In the genomic region with DNA sequence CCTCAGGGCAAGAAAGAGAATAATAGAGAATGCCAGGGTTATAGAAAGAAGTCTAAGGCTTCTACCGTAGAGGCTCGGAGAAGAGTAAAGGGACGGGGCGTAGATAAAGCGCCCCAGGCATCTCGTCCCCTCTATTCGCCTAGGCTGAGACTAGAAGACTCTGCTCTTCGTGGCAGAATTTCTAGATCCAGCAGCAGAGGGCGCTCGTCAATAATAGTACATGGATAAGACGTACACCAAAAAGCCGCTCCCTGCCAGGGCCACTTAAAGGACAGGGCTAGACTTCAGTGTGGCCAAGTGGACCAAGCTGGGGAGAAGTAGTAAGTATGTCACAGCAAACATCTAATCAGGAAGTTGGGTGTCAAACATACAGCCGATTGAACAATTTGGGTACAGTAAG, we compare ENCODE assay signal across 8 mouse cellular contexts. TPM values are rescaled to one million over a fixed set of nuclear protein-coding genes. Genes with fewer than 3 reads are reported as not detected.
DNase-seq lines count a peak whose midpoint lies in the region; ATAC-seq and TF ChIP-seq lines count a peak whose summit lies in the region.

No protein-coding gene starts in this region.

- TF ChIP-seq CTCF in E14TG2a.4 (conservative IDR thresholded peaks at IDR 0.05; ENCODE audit: low read length) = peak; percentile 61

- H3K36me3 ChIP-seq in E14TG2a.4 (ENCODE audit: insufficient read depth, low read length) = peaks cover 25% of the 10 kb centered on the region
- H3K36me3 ChIP-seq in forebrain, embryonic 10.5 days (replicated peaks) = peaks cover 29% of the 10 kb centered on the region
- peaks cover 54% of the 10 kb centered on the region for H3K36me3 ChIP-seq in heart, embryonic 15.5 days
- H3K36me3 ChIP-seq in liver, embryonic 15.5 days (replicated peaks) = peaks cover 24% of the 10 kb centered on the region
- H3K36me3 ChIP-seq in neural tube, embryonic 13.5 days = peaks cover 24% of the 10 kb centered on the region

- peak overlapping the region; percentile 78 for H3K4me3 ChIP-seq in E14TG2a.4 (replicated peaks; ENCODE audit: low read length)
- H3K4me3 ChIP-seq in forebrain, embryonic 10.5 days = peak overlapping the region; percentile 56
- peak overlapping the region; percentile 67 for H3K4me3 ChIP-seq in heart, embryonic 15.5 days
- peak overlapping the region; percentile 54 for H3K4me3 ChIP-seq in liver, embryonic 15.5 days (replicated peaks)
- H3K4me3 ChIP-seq in neural tube, embryonic 13.5 days = peak overlapping the region; percentile 46

- H3K4me2 ChIP-seq in heart, embryonic 15.5 days = peak overlapping the region; percentile 77
- peak overlapping the region; percentile 80 for H3K4me2 ChIP-seq in liver, embryonic 15.5 days
- peak overlapping the region; percentile 68 for H3K4me2 ChIP-seq in neural tube, embryonic 13.5 days

- WGBS in forebrain, embryonic 10.5 days = 2% methylated on average over 13 of the region's 13 CpGs
- 2% methylated on average over 13 of the region's 13 CpGs for WGBS in heart, embryonic 15.5 days
- 2% methylated on average over 13 of the region's 13 CpGs for WGBS in liver, embryonic 15.5 days (ENCODE audit: insufficient replicate concordance)
- 2% methylated on average over 13 of the region's 13 CpGs for WGBS in neural tube, embryonic 13.5 days

- peak; percentile 67 for ATAC-seq in heart, embryonic 15.5 days (replicated peaks; ENCODE audit: insufficient number of reproducible peaks, insufficient read depth, low FRiP score, low read depth)
- peak; percentile 81 for ATAC-seq in liver, embryonic 15.5 days (ENCODE audit: insufficient read depth)
- peak; percentile 80 for ATAC-seq in neural tube, embryonic 13.5 days (ENCODE audit: low read depth)

- DNase-seq in c-Kit-positive CD71-negative TER-119-negative erythroid progenitor cells, embryonic 14.5 days (ENCODE audit: low read depth) = peak; percentile 70
- DNase-seq in forebrain, embryonic 10.5 days (ENCODE audit: extremely low spot score, low spot score) = peak; percentile 81
- peak; percentile 90 for DNase-seq in kidney, postnatal 14 days
- DNase-seq in telencephalon, adult 2 months (ENCODE audit: low read depth, low spot score) = peak; percentile 77

- H3K27ac ChIP-seq in forebrain, embryonic 10.5 days = peak overlapping the region; percentile 83
- peak overlapping the region; percentile 97 for H3K27ac ChIP-seq in heart, embryonic 15.5 days
- peak overlapping the region; percentile 60 for H3K27ac ChIP-seq in liver, embryonic 15.5 days (replicated peaks)
- peak overlapping the region; percentile 83 for H3K27ac ChIP-seq in neural tube, embryonic 13.5 days (replicated peaks)

- H3K4me1 ChIP-seq in E14TG2a.4 (replicated peaks; ENCODE audit: low read depth, low read length) = peaks cover 51% of the 10 kb centered on the region
- H3K4me1 ChIP-seq in forebrain, embryonic 10.5 days = peaks cover 47% of the 10 kb centered on the region
- H3K4me1 ChIP-seq in heart, embryonic 15.5 days (replicated peaks) = peaks cover 43% of the 10 kb centered on the region
- peaks cover 39% of the 10 kb centered on the region for H3K4me1 ChIP-seq in liver, embryonic 15.5 days (replicated peaks)
- H3K4me1 ChIP-seq in neural tube, embryonic 13.5 days (replicated peaks) = peaks cover 25% of the 10 kb centered on the region

- H3K9ac ChIP-seq in heart, embryonic 15.5 days = peak overlapping the region; percentile 73
- H3K9ac ChIP-seq in liver, embryonic 15.5 days = peak overlapping the region; percentile 65
- H3K9ac ChIP-seq in neural tube, embryonic 13.5 days = peak overlapping the region; percentile 77

- H3K9me3 ChIP-seq in E14TG2a.4 (ENCODE audit: low read length) = no peaks in the 10 kb centered on the region
- no peaks in the 10 kb centered on the region for H3K9me3 ChIP-seq in forebrain, embryonic 10.5 days
- no peaks in the 10 kb centered on the region for H3K9me3 ChIP-seq in heart, embryonic 15.5 days (replicated peaks)
- no peaks in the 10 kb centered on the region for H3K9me3 ChIP-seq in liver, embryonic 15.5 days (replicated peaks)
- no peaks in the 10 kb centered on the region for H3K9me3 ChIP-seq in neural tube, embryonic 13.5 days

- H3K27me3 ChIP-seq in E14TG2a.4 (ENCODE audit: insufficient read depth, low read length) = peaks cover 58% of the 10 kb centered on the region
- peaks cover 61% of the 10 kb centered on the region for H3K27me3 ChIP-seq in forebrain, embryonic 10.5 days (ENCODE audit: poor library complexity, severe bottlenecking)
- H3K27me3 ChIP-seq in heart, embryonic 15.5 days = no peaks in the 10 kb centered on the region
- H3K27me3 ChIP-seq in liver, embryonic 15.5 days = peaks cover 40% of the 10 kb centered on the region
- 0 out of 2 replicates have a peak, but pooled peaks cover 5% of the 10 kb centered on the region for H3K27me3 ChIP-seq in neural tube, embryonic 13.5 days

RNA-seq across cellular contexts. Expression of a gene that starts 0.8 kb away (rescaled TPM):
- polyA plus RNA-seq in forebrain, embryonic 10.5 days (2016; fragmentation: Nextera tagmentation; extraction: Ambion mirVana) = 22.5 and 23.3 TPM in 2 replicates
- polyA plus RNA-seq in heart, embryonic 15.5 days (2015; fragmentation: Nextera tagmentation; extraction: Ambion mirVana) = 160 and 174 TPM in 2 replicates
- 10.9 and 11.7 TPM in 2 replicates for polyA plus RNA-seq in liver, embryonic 15.5 days (2015; fragmentation: Nextera tagmentation; extraction: Ambion mirVana)
- 33.4 and 37.0 TPM in 2 replicates for polyA plus RNA-seq in neural tube, embryonic 13.5 days (2015; fragmentation: Nextera tagmentation; extraction: Ambion mirVana)

RNA-seq across cellular contexts. Expression of a gene that starts 9.6 kb away (rescaled TPM):
- polyA plus RNA-seq in forebrain, embryonic 10.5 days (2016; fragmentation: Nextera tagmentation; extraction: Ambion mirVana) = 10.0 and 10.7 TPM in 2 replicates
- polyA plus RNA-seq in heart, embryonic 15.5 days (2015; fragmentation: Nextera tagmentation; extraction: Ambion mirVana) = 5.8 and 6.1 TPM in 2 replicates
- polyA plus RNA-seq in liver, embryonic 15.5 days (2015; fragmentation: Nextera tagmentation; extraction: Ambion mirVana) = 1.9 and 2.4 TPM in 2 replicates
- 9.4 and 9.8 TPM in 2 replicates for polyA plus RNA-seq in neural tube, embryonic 13.5 days (2015; fragmentation: Nextera tagmentation; extraction: Ambion mirVana)

RNA-seq across cellular contexts. Expression of a gene that starts 10.3 kb away (rescaled TPM):
- 15.3 and 15.4 TPM in 2 replicates for polyA plus RNA-seq in forebrain, embryonic 10.5 days (2016; fragmentation: Nextera tagmentation; extraction: Ambion mirVana)
- polyA plus RNA-seq in heart, embryonic 15.5 days (2015; fragmentation: Nextera tagmentation; extraction: Ambion mirVana) = 11.5 and 14.9 TPM in 2 replicates
- polyA plus RNA-seq in liver, embryonic 15.5 days (2015; fragmentation: Nextera tagmentation; extraction: Ambion mirVana) = 6.9 and 9.0 TPM in 2 replicates
- 12.7 and 14.6 TPM in 2 replicates for polyA plus RNA-seq in neural tube, embryonic 13.5 days (2015; fragmentation: Nextera tagmentation; extraction: Ambion mirVana)

RNA-seq across cellular contexts. Expression of a gene that starts 18.0 kb away (rescaled TPM):
- polyA plus RNA-seq in forebrain, embryonic 10.5 days (2016; fragmentation: Nextera tagmentation; extraction: Ambion mirVana) = 0.28 TPM in 1 of 2 replicates, not detected in the other
- polyA plus RNA-seq in heart, embryonic 15.5 days (2015; fragmentation: Nextera tagmentation; extraction: Ambion mirVana) = not detected in 2 replicates
- polyA plus RNA-seq in liver, embryonic 15.5 days (2015; fragmentation: Nextera tagmentation; extraction: Ambion mirVana) = 1.4 and 2.1 TPM in 2 replicates
- polyA plus RNA-seq in neural tube, embryonic 13.5 days (2015; fragmentation: Nextera tagmentation; extraction: Ambion mirVana) = not detected in 2 replicates

RNA-seq across cellular contexts. Expression of a gene that starts 41.3 kb away (rescaled TPM):
- polyA plus RNA-seq in forebrain, embryonic 10.5 days (2016; fragmentation: Nextera tagmentation; extraction: Ambion mirVana) = not detected in 2 replicates
- polyA plus RNA-seq in heart, embryonic 15.5 days (2015; fragmentation: Nextera tagmentation; extraction: Ambion mirVana) = 718 and 1,101 TPM in 2 replicates
- polyA plus RNA-seq in liver, embryonic 15.5 days (2015; fragmentation: Nextera tagmentation; extraction: Ambion mirVana) = 3.9 and 6.8 TPM in 2 replicates
- 2.1 and 3.8 TPM in 2 replicates for polyA plus RNA-seq in neural tube, embryonic 13.5 days (2015; fragmentation: Nextera tagmentation; extraction: Ambion mirVana)

Comparison
In these comparisons a context has a peak if more than half of its experiments do, and no peak if none do; other contexts are left out.
1. Peak in every context shown above with its lines: DNase-seq, ATAC-seq, H3K4me3 ChIP-seq and H3K27ac ChIP-seq.